Mouse (Mus musculus) heart, embryonic 12.5 days (tissue): ENCODE data around the gene Fam131b. TPM values are rescaled to one million over a fixed set of nuclear protein-coding genes. Genes with fewer than 3 reads are reported as not detected.
A peak's percentile ranks its signal among the peaks of the same experiment; 100 is the strongest.

Source experiments
- ATAC-seq: fragments of 200-750 bp; cut with Nextera tagmentation; 2 replicates; pipeline ENCODE4 v1.8.0; 2017; ENCODE audit warnings: moderate TSS enrichment, moderate library complexity; ENCODE audit not compliant: insufficient number of reproducible peaks, low FRiP score
- H3K27ac ChIP-seq: fragments of 300-500 bp; sonication (generic); 2 replicates; pipeline ENCODE4 v1.5.1; 2016; ENCODE audit warnings: mild to moderate bottlenecking, moderate library complexity; ENCODE audit not compliant: poor library complexity, severe bottlenecking
- H3K27me3 ChIP-seq: fragments of 300-500 bp; sonication (generic); replicated peaks from 2 replicates; pipeline ENCODE4 v1.6.1; 2016; ENCODE audit warnings: mild to moderate bottlenecking, moderate library complexity
- H3K36me3 ChIP-seq: fragments of 300-500 bp; sonication (generic); 2 replicates; pipeline ENCODE4 v1.6.1; 2016; ENCODE audit warnings: mild to moderate bottlenecking, moderate library complexity
- H3K4me1 ChIP-seq: fragments of 300-500 bp; sonication (generic); replicated peaks from 2 replicates; pipeline ENCODE4 v1.6.1; 2016; ENCODE audit warnings: mild to moderate bottlenecking
- H3K4me2 ChIP-seq: fragments of 300-500 bp; sonication (generic); 2 replicates; pipeline ENCODE4 v1.6.1; 2016; ENCODE audit warnings: mild to moderate bottlenecking, moderate library complexity
- H3K4me3 ChIP-seq: fragments of 300-500 bp; sonication (generic); 2 replicates; pipeline ENCODE4 v1.5.1; 2016; ENCODE audit warnings: mild to moderate bottlenecking
- H3K9ac ChIP-seq: fragments of 300-500 bp; sonication (generic); 2 replicates; pipeline ENCODE4 v1.6.1; 2016; ENCODE audit warnings: mild to moderate bottlenecking, moderate library complexity
- H3K9me3 ChIP-seq: fragments of 300-500 bp; sonication (generic); replicated peaks from 2 replicates; pipeline ENCODE4 v1.6.1; 2016; ENCODE audit warnings: mild to moderate bottlenecking, moderate library complexity
- WGBS: fragments of 180-500 bp; shearing (Covaris S2); methylation state at CpG from one replicate; pipeline ENCODE4 v1.1.7; 2016; 5-methylcytosine and 5-hydroxymethylcytosine counted together
- polyA plus RNA-seq: library from polyadenylated mRNA; unstranded; fragments of >200 nt; fragmentation: Nextera tagmentation; extraction: Ambion mirVana; gene quantifications from 2 replicates; pipeline ENCODE4 v1.2.1, GENCODE M21; 2016

Gene Fam131b
- polyA plus RNA-seq = 0.37 and 0.52 TPM in 2 replicates

DNA sequence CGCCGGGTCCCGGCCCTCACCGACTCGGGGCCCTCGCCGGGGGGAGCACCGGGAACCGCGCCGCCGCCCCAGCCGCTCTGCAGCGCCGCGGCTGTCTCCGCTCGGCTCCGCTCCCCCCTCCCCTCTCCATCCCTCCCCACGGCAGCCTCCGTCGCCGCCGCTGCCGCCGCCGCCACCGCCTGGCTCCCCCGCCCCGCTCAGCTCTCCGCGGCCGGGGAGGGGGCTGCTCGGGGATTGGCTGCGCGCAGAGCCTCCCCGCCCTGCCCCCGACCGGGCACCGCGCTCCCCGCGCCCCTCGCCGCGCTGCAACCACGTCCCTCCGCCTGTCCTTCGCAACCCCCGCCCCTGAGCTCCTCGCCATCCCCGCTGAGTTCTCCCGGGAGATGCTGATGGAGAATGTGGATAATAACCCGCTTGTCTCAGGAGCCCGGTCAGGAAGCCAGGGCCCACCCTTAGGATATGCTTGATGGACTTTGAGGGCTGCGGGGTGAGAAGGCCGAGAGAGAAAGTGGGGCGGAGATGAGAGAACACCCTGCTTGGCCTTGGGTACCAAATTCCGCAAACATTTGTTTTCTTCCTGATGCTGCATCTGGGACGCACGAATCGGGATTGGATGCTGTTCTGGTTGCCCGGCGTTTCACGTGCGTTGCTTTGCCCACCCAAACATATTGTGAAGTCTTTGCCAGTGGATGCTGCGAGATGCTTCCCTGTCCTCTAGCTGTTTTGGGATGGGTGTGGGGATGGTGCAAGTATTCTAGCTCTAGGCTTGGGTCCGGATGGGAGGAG lies at the start of gene Fam131b:
Fam131b (minus strand) TSS at position 162 of the 786 bp plus-strand sequence.
- no peaks in the 10 kb centered on the region for H3K36me3 ChIP-seq
- peak within 1 kb of the TSS; percentile 74 for H3K9ac ChIP-seq
- H3K4me2 ChIP-seq = peak within 1 kb of the TSS; percentile 98
- no peaks in the 10 kb centered on the region for H3K9me3 ChIP-seq
- peaks cover 45% of the 10 kb centered on the region for H3K27me3 ChIP-seq
- WGBS = 1% methylated on average over 51 of the region's 68 CpGs
- H3K4me3 ChIP-seq = peak within 1 kb of the TSS; percentile 69
- peak; percentile 71 for ATAC-seq
- peaks cover 17% of the 10 kb centered on the region for H3K4me1 ChIP-seq
- no peak within 1 kb of the TSS for H3K27ac ChIP-seq

DNA sequence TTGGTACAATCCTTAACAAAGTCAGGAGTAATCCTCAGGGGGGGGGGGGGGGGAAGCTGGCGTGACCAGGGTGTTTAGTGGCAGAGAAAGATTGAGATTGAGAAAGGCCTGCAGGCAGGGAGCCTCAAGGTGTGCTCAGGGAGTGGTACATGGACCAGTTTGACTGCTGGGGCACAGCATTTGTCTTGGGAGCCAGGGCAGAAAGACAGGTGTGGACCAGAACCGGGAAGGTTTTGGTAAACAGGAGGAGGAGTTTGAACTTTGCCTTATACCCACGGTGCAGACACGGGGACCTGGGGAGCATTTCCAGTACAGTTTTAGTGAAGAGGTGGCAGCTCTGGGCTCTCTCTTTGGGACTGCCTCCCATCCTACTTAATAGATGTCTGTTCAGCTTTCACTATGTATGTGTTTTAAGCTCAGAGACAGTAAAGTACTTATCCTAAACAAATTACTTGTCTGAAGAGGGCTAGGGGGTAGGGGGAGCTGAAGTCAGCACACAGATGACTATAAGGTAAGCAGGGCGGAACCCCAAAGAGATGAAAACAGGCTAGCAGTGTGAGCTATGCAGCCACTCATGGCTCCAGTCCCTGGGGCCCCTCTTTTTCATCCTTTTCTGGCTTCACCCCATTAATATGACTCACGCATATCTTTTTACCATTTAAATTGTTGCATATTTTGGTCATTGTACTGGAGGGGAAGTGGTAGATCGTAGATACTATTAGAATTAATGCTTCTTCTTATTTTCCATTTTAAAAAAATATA lies 49.4 kb upstream of the Fam131b start:
- H3K4me3 ChIP-seq = peak overlapping the region; percentile 58
- H3K27ac ChIP-seq = 0 out of 2 replicates have a peak overlapping the region, but pooled peaks have one; percentile 8
- no peaks in the 10 kb centered on the region for H3K36me3 ChIP-seq
- 43% methylated on average over 7 of the region's 7 CpGs for WGBS
- no peak for ATAC-seq
- H3K4me1 ChIP-seq = peaks cover 66% of the 10 kb centered on the region
- H3K9me3 ChIP-seq = no peaks in the 10 kb centered on the region
- no peaks in the 10 kb centered on the region for H3K27me3 ChIP-seq
- H3K4me2 ChIP-seq = peak overlapping the region; percentile 97
- peak overlapping the region; percentile 79; the same call in 1 of the 2 replicates for H3K9ac ChIP-seq

DNA sequence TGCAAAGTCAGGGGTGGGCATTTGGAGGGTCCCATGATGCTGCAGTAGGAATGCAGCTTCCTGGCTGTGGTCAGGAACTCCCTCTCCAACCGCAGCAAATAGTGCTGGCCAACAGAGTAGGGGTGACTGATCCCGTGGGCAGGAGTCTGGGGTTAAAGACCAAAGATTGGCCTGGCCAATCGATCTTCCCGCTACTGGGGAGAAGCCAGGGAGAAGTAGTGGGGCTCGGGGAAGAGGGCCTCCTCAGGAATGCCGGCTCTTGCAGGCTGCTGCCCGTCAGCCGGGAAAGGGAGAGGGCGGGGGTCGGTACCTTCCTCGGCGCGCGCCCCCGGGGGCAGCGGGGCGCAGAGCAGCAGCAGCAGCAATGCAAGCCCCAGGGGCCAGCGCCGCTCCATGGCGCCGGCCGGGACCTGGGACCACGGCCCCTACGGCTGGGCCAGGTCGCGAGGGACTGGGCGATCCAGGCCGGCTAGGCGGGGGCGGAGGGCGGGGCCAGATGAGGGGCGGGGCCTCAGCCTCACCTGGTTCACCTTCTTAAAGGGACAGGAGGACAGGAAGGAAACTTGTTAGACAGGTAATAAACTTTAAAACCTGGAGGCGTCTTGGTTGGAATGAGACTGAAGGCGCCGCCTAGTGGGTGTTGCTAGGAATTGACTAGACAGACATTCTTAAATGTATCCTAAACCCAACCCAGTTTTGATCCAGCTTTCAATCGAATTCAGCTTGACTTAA lies 48.5 kb upstream of the Fam131b start, which contains the start of gene Epha1:
Epha1 (minus strand) TSS at position 453 of the 732 bp plus-strand sequence.
- Histone ChIP-seq H3K9me3 (no peaks in the 10 kb centered on the region), H3K27me3 (no peaks in the 10 kb centered on the region), H3K4me3 (peak within 1 kb of the TSS; percentile 58), H3K9ac (peak within 1 kb of the TSS; percentile 79), H3K27ac (peak within 1 kb of the TSS; percentile 49; the same call in 1 of the 2 replicates), H3K36me3 (no peaks in the 10 kb centered on the region), H3K4me2 (peak within 1 kb of the TSS; percentile 97), H3K4me1 (peaks cover 66% of the 10 kb centered on the region)
- ATAC-seq = peak; percentile 58
- 1% methylated on average over 35 of the region's 36 CpGs for WGBS

GRCm38 (mm10) chr6:42372421-42372815 lies 48.0 kb upstream of the Fam131b start:
- H3K27ac ChIP-seq = 0 out of 2 replicates have a peak overlapping the region, but pooled peaks have one; percentile 49
- H3K4me2 ChIP-seq = peak overlapping the region; percentile 97
- H3K9ac ChIP-seq = peak overlapping the region; percentile 79
- no peaks in the 10 kb centered on the region for H3K27me3 ChIP-seq
- ATAC-seq = 0 out of 2 replicates have a peak, but pooled peaks have one; percentile 19
- H3K36me3 ChIP-seq = no peaks in the 10 kb centered on the region
- no peaks in the 10 kb centered on the region for H3K9me3 ChIP-seq
- WGBS = 21% methylated on average over 9 of the region's 9 CpGs
- peaks cover 66% of the 10 kb centered on the region for H3K4me1 ChIP-seq
- peak overlapping the region; percentile 58 for H3K4me3 ChIP-seq

DNA sequence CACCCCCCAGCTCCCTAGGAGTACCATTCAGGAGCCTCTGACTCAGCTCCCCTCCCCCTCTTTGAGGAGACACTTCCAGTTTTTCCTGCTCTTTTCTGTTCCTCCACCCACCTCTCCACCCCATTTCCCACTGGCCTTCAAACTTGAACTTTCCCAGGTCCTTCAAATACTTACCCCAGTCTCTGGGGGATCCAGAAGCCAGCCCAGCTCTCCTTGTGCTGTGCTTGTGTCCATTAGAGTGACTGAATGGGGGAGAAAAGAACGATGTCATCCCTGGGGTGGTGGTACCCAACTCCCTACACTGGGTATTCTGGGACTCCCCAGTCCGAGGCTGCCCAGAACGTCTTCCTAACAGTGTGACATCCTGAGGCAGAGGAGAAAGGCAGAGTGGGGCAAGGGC lies 47.6 kb upstream of the Fam131b start:
- WGBS = 8% methylated on average over 3 of the region's 3 CpGs
- H3K4me1 ChIP-seq = peaks cover 66% of the 10 kb centered on the region
- H3K4me3 ChIP-seq = no peak overlapping the region

DNA sequence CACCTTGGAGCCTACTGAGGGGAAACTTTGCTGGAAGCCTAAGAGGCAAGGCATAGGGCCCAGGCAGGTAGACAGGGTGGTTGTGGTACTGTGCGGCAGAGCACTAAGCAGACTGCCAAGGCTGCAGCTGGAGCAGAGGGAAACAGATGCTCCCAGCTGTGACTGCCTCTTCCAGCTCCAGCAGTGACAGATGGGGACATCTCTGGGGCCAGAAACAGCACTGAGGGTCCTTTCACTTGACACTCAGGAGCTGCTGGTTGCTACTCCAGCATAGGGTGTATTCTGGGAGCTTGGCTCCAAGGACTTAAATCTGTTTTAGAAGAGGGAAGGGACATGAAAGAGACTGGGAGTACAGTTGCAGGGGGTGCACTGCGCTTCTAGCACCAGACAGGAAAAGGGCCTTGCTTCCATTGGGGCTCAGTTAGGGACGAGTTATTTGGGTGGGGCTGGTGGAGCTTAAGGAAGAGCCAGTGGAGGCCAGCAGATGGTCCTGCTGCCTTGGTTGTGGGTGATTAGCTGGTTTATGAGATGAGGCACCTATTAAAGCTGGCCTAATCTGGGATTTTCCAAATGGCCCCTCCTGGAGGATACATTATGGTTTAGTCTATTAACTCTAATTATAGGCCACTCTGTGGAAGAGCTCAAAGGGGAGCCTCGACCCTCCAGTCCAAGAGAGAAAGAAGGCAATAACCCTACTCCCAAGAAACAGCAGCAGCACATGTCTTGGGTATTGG lies 46.4 kb upstream of the Fam131b start:
- H3K9ac ChIP-seq = no peak overlapping the region
- peaks cover 54% of the 10 kb centered on the region for H3K4me1 ChIP-seq
- no peak overlapping the region for H3K4me2 ChIP-seq
- H3K9me3 ChIP-seq = no peaks in the 10 kb centered on the region
- ATAC-seq = no peak
- H3K4me3 ChIP-seq = no peak overlapping the region
- no peaks in the 10 kb centered on the region for H3K36me3 ChIP-seq
- no peak overlapping the region for H3K27ac ChIP-seq
- H3K27me3 ChIP-seq = no peaks in the 10 kb centered on the region
- WGBS = 58% methylated on average over 4 of the region's 4 CpGs

More for the DNA sequence above, 47.6 kb upstream of the Fam131b start:
- H3K27me3 ChIP-seq = no peaks in the 10 kb centered on the region
- no peak overlapping the region for H3K27ac ChIP-seq
- H3K9me3 ChIP-seq = no peaks in the 10 kb centered on the region
- no peak for ATAC-seq
- H3K4me2 ChIP-seq = peak overlapping the region; percentile 97
- H3K36me3 ChIP-seq = no peaks in the 10 kb centered on the region
- H3K9ac ChIP-seq = no peak overlapping the region; the same call in 1 of the 2 replicates

GRCm38 (mm10) chr6:42369870-42370269 lies 45.4 kb upstream of the Fam131b start:
- H3K9me3 ChIP-seq = no peaks in the 10 kb centered on the region
- WGBS = 12% methylated on average over 3 of the region's 3 CpGs
- peak overlapping the region; percentile 40 for H3K4me2 ChIP-seq
- H3K27ac ChIP-seq = peak overlapping the region; percentile 43; the same call in 1 of the 2 replicates
- no peaks in the 10 kb centered on the region for H3K36me3 ChIP-seq
- peak; percentile 43; the same call in 1 of the 2 replicates for ATAC-seq
- H3K9ac ChIP-seq = no peak overlapping the region
- H3K27me3 ChIP-seq = no peaks in the 10 kb centered on the region
- no peak overlapping the region for H3K4me3 ChIP-seq
- H3K4me1 ChIP-seq = peaks cover 45% of the 10 kb centered on the region

DNA sequence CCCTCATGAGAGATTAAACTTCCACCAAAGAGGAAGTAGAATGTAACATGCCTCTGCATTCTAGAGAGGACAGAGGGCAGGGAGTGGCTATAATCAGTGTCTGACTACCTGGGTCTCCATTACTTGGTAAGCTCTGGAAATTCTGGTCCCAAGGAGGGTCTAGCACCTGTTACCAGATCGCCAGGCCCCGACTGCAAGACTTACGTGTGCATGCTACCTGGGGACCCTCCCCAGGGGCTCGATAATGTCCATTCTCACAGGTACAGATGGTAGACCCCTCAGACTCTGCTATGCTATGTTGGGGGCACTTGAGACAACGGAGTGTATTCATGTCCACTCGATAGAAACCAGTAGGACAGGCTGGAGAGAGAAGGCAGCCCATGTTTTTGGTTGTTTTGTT lies 40.8 kb upstream of the Fam131b start:
- peaks cover 18% of the 10 kb centered on the region for H3K36me3 ChIP-seq
- H3K9me3 ChIP-seq = no peaks in the 10 kb centered on the region
- H3K9ac ChIP-seq = no peak overlapping the region
- no peak overlapping the region for H3K4me2 ChIP-seq
- 88% methylated on average over 6 of the region's 6 CpGs for WGBS
- ATAC-seq = no peak
- no peak overlapping the region for H3K27ac ChIP-seq
- H3K27me3 ChIP-seq = no peaks in the 10 kb centered on the region
- no peak overlapping the region for H3K4me3 ChIP-seq
- peaks cover 41% of the 10 kb centered on the region for H3K4me1 ChIP-seq

DNA sequence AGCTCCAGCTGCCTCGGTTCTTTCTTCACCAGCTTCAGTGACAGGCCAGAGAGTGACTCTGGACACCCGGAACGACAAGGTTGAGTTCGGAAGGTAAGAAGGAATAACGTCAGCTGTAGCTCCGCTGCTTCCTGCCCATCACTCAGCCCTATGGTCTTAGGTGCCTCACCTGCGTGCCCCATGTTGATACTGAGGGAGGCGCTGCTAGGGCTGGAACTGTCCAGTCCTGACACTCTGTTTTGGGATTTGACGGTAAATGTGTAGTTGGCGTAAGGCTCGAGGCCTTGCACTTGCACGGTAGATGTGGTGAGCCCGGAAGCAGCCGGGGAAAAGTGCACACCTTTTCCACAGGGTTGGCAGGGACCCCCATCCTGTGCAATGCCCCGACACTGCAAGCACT lies 40.2 kb upstream of the Fam131b start:
- no peak for ATAC-seq
- no peaks in the 10 kb centered on the region for H3K9me3 ChIP-seq
- no peak overlapping the region for H3K4me3 ChIP-seq
- no peaks in the 10 kb centered on the region for H3K27me3 ChIP-seq
- no peak overlapping the region for H3K9ac ChIP-seq
- no peak overlapping the region for H3K27ac ChIP-seq
- H3K4me2 ChIP-seq = no peak overlapping the region
- H3K4me1 ChIP-seq = peaks cover 41% of the 10 kb centered on the region
- peaks cover 24% of the 10 kb centered on the region for H3K36me3 ChIP-seq
- 81% methylated on average over 15 of the region's 15 CpGs for WGBS

GRCm38 (mm10) chr6:42364066-42364465 lies 39.6 kb upstream of the Fam131b start:
- WGBS = 74% methylated on average over 4 of the region's 4 CpGs
- no peak for ATAC-seq
- Histone ChIP-seq H3K4me2 (no peak overlapping the region), H3K9ac (no peak overlapping the region), H3K27ac (no peak overlapping the region), H3K4me3 (no peak overlapping the region), H3K9me3 (no peaks in the 10 kb centered on the region), H3K36me3 (peaks cover 30% of the 10 kb centered on the region), H3K4me1 (peaks cover 45% of the 10 kb centered on the region), H3K27me3 (no peaks in the 10 kb centered on the region)
